Mouse (Mus musculus) T-helper 17 cell (primary cell): Measurements from ENCODE around the gene Cel.

ENCODE experiments used
- in situ Hi-C, 2 experiments: fragments of 300-600 bp; cut with MboI, MseI; formaldehyde crosslinking; loops; 1 replicate in 1 of 2; 2 replicates in 1 of 2; pipeline ENCODE4 v1.15.1; 2025; ENCODE audit warnings: high pct_unique_total_duplicates in 2 of 2

Gene Cel

DNA sequence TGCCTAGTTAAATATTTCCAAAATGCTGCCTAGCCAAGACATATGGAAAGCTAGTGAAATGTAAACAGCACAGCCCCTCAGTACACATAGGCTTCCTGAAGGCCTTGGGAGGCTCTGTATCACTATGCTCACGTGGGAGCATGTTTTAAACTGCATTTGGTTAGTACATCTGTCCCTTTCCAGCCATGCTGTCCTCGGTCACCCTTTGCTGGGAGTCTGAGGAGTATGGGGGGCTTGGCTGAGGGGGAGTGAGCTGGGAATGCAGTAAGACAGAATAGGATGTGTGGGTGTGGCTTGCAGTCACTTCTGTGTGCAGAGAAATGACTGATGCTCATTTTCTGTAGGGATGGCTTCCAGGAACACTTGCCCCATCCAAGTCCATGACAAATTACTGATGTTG, 22.5 kb upstream of the Cel start:
- in situ Hi-C loops = no loop called here

GRCm38 (mm10) chr2:28585043-28585571, 21.9 kb upstream of the Cel start:
- in situ Hi-C loops = no loop called here

DNA sequence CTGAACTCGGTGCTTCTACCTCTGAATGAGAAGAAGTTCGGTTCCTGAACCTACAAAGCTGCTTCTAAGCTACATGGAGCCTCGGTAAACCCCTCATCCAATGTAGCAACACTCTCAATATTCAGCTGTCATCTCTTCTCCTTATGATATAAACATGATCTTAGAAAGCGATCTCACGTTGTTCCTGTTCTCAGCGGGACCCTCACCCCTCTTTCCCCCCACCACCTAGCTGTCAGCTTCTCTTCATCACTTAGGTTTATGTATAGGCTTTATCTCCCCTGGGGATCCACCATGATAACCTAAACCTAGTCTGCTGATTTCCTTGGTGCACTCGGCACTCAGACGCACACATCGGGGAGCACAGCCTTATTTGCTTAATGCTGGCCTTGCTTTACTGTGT, 20.4 kb upstream of the Cel start, which contains the start of gene Gtf3c5:
Gtf3c5 (minus strand) TSS at position 101 of the 400 bp plus-strand sequence.
- in situ Hi-C loops = no loop called here

GRCm38 (mm10) chr2:28582647-28583353, 19.6 kb upstream of the Cel start:
- in situ Hi-C loops = no loop called here

DNA sequence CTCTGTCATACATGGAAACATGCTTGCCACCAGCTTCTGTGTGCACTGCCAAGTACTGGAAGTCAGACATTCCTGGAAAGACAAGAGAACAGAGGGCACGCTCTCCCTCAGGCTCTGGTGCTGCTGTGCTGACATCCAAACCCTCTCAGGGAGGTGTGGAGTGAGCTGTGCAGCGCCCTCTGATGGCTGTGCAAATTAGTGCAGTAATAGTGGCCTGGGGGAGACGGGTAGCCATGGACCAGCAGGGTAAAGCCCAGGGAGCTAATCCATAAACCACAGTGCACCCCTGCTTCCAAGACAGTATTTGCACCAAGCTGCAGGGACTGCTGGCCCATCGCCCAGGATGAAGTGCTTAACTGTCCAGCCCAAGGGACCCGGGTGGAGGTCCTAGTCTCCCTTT, 14.8 kb upstream of the Cel start:
- in situ Hi-C loops = no loop called here

DNA sequence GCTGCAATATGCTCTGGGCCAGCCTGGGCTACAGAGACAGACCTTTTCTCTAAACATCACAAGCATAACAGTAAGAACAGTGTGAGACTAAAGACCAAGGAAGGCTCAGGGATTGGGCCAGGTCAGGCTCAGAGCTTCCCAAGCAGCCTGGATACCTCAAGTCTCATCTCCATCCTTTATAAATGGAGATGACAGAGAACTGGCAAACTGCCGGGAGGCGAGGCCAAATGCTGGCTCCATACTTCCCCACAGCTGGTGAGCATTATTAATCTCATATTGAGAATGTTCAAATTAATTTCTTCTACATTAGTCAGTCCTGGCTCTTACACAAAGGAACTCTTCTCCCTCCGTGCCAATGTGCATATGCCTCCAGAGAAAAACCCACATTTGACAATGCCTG, 13.6 kb upstream of the Cel start:
- in situ Hi-C loops = no loop called here

DNA sequence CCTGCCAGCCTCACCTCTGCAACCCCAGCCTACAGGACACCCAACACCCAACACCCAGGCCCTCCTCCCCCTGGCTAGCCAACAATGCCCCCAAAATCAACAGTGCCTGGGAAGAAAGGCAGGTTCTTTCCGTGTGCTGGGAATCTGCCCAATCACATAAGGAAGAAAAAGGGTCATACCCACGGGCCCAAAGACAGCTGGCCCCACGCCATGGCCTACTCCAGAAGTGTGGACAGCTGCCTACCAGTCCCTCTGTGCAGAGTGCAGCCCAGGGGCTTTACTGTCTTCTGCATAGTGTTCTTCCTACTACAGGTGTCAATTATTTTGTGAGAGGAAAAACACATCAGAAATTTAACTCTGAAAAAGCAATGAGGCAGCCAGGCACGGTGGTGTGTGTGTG, 12.1 kb upstream of the Cel start:
- in situ Hi-C loops = no loop called here

GRCm38 (mm10) chr2:28569903-28570302, 6.7 kb upstream of the Cel start:
- in situ Hi-C loops = loop anchor here in 1 of 2 experiments (5.0 kb wide), 1 partner anchor 552 kb away; the partner anchor contains the start of gene Setx

DNA sequence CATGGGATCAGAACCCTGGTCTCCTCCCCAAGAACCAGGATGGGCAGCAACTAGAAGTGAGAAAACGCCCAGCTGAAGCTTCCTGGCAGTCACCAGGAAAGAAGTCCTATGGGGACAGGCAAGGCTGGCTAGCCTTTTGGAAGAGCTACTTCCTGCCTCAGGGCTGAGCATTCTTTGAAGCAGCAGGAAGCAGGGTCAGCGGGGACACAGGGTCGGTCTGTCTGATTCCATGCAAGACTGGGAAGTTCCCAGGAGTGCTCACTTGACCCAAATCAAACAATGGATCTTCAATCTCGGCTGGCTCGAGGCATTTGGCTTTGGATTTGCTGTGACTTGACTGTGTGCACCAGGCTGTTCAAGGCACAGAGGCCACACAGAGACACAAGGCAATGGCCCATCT, 3.3 kb upstream of the Cel start:
- in situ Hi-C loops = no loop called here

- in situ Hi-C loops = no loop called here
Observed at GRCm38 (mm10) chr2:28564380-28564779, 1.2 kb upstream of the Cel start.

DNA sequence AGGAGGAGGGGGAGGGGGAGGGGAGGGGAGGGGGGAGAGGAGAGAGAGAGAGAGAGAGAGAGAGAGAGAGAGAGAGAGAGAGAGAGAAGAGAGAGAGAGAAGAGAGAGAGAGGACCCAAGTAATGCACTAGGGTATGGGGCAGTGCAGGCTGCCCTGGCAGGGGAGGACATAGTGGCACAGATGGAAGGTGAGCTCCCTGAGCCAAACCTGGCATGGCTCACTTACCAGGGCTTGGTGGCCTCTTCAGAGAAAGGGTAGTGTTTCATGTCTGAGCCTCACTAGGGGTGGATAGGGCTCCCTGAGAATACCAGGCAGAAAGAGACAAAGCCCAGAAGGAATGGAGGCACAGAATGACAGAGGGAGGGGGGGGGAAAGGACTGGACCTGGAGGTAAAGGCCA, 627 bp upstream of the Cel start:
- in situ Hi-C loops = no loop called here

DNA sequence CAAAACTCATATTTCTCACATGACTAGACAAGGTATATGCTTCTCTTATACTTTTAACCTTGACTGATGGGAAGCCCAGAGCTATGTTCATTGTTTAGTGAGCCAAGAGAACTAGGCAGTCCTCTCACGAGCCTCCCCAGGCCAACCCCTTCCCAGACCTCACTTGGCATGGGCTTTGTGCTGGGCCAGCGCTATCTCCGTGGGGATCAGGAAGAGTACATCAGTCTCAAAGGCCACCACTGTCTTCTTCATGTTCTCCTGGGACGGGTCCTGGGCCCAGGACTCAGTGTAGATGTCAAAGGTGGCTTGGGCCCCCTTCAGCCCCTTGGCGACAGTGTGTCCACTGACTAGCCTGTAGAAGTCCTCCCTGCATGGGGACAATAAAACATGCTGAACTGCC, 5.8 kb downstream of the Cel start:
- in situ Hi-C loops = loop anchor here in 1 of 2 experiments (10.0 kb wide), 1 partner anchor 353 kb away; no protein-coding TSS in a partner anchor

DNA sequence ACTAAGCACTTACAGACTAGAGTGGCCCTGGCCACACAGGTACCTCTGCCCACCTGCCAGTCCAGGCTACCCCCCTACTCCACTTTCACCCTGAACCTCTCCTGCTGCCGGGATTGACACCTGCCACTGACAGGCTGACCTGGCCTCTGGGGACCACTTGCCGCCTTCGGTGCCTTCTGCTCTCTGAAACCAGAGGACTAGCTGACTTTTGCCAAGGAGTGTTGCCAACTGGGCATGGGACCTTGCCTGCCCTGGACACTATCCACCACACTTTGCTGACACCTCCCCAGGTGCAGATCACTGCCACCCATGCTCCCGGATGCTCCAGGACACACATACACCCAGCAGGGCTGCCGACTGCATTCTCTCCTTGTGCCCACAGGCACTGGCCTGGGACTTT, 10.9 kb downstream of the Cel start:
- in situ Hi-C loops = loop anchor here in 1 of 2 experiments (10.0 kb wide), 1 partner anchor 348 kb away; no protein-coding TSS in a partner anchor

DNA sequence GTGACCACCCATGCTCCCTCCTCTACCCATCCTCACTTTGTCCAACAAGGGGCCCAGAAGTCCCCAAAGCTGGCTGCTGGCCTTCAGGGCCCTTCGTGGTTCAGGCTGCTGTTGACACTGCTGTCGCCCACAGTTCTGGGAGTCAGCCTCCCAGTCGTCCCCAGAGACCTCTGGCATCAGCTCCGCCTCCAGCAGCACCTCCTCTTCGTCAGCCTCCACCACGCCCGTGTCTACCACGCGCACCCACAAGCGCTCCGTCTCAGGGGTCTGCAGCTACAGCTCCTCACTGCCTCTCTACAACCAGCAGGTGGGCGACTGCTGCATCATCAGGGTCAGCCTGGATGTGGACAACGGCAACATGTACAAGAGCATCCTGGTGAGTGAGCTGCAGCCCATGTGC, 14.0 kb downstream of the Cel start:
- in situ Hi-C loops = loop anchor here (5.0 kb wide), 1 partner anchor 37 kb away; the partner anchor contains the start of gene Ralgds (in 2 of the 2)

GRCm38 (mm10) chr2:28547237-28548172, 15.7 kb downstream of the Cel start:
- in situ Hi-C loops = loop anchor here (5.0 kb wide), 1 partner anchor 35 kb away; the partner anchor contains the start of gene Ralgds (in 2 of the 2)

DNA sequence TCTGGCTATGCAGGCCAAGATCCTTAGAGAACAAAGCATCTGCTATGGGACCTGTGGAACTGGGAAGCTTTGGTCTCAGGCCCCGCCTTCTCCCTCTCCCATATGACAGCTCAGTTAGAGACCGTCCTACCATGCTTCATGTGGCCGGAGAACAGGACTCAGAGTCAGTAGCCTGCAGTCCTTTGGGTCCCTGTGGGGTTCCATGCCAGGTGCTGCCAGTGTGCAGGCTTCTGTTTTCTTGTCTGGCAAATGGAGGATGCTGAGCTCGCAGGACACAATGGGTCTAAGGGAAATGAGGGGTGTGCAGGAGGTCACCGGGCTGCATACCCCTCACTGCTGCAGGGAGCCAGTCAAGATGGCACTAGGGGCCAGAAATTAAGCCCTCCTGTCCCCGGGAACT, 16.6 kb downstream of the Cel start:
- in situ Hi-C loops = loop anchor here (5.0 kb wide), 1 partner anchor 34 kb away; the partner anchor contains the start of gene Ralgds (in 2 of the 2)

GRCm38 (mm10) chr2:28545976-28546375, 17.2 kb downstream of the Cel start:
- in situ Hi-C loops = loop anchor here (5.0 kb wide), 1 partner anchor 34 kb away; the partner anchor contains the start of gene Ralgds (in 2 of the 2)

DNA sequence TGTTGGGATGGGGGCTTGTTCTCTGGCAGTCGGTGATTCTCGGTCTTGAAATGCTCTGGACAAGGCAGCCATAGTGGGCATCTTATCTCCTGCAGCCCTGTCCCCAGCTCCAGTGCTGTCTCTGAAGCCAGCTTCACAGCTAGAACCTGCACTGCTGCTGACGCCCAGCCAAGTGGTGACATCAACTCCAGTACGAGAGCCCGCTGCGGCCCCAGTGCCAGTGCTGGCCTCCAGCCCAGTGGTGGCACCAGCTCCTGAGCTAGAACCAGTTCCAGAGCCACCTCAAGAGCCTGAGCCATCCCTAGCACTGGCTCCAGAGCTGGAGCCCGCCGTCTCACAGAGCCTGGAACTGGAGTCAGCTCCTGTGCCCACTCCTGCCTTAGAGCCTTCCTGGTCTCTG, 19.3 kb downstream of the Cel start:
- in situ Hi-C loops = no loop called here

DNA sequence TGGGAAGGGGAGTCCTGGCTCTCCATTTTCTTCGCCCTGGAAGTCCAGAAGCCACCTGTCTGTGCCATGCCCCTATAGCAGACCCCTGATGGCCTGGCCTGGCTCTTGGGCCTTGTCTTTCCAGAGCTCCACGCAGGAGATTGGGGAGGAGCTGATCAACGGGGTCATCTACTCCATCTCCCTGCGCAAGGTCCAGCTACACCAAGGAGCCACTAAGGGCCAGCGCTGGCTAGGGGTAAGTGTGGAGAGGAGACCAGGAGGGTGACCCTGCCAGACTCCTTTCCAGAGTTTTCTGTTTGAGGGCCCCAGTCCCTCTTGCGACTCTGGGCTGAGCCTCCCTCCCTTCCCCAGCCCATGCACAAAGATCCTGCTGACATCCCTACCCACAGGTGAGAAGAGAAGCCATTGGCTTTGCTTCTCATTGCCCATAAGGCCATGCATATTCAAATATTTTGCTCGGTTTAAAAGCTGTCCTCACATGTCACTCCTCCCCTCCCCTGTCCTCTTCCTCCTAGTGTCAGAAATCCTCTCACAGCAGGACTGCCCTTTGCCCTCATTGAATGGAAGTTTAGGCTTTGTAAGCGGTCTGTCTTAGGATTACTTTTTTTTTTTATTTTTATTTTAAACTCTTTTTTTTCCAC, 22.5 kb downstream of the Cel start:
- in situ Hi-C loops = no loop called here

- in situ Hi-C loops = no loop called here
Observed at GRCm38 (mm10) chr2:28539949-28540348, 23.3 kb downstream of the Cel start.

GRCm38 (mm10) chr2:28539206-28539605, 24.0 kb downstream of the Cel start:
- in situ Hi-C loops = no loop called here

- in situ Hi-C loops = no loop called here
Observed at GRCm38 (mm10) chr2:28538817-28539128, 24.4 kb downstream of the Cel start.
